Mouse (Mus musculus) heart, postnatal 0 days (tissue): Measurements from ENCODE around the gene Usp38.

Experiments
- CTCF ChIP-seq: IDR thresholded peaks from 2 replicates; pipeline ENCODE4 v1.5.1; 2016; ENCODE audit warnings: antibody characterized with exemption, control low read depth, low read depth
- EP300 ChIP-seq: IDR thresholded peaks from 2 replicates; pipeline ENCODE4 v1.6.1; 2016; ENCODE audit warnings: antibody characterized with exemption, low read depth

DNA sequence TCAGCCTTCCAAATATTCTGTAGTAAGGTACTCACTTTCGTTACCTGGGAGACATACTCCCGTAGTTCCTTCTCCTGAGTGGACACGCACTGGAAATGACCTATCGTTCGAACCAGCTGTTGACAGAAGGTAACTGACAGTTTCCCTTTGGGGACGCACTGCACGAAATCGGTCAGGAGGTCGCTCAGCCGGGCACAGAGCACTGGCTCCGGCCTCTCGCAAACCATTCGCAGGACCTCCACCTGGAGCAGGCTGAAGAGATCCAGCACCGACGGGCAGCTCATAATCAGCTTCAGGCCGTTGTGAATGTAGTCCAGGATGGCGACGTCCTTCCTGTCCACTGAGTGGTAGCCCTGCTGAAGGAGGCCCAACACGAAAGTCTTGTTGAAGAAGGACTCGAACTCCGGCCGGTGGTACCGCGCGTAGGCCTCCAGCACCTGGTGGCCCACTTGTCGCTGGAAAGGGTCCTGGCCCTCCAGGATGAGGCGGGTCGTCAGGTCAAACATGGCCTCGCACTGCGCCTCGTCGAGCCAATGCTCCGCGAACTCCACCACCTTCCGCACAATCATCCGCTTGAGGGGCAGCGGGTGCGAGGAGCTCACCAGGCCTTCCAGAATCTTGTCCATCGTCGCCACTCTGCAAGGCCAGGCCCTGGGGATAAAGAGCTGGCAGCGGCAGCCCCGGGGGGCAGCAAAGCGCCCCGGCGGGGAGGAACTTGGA is 757 bp downstream of the Usp38 start:
- TF ChIP-seq CTCF: no peak
- no peak for TF ChIP-seq EP300
